Mouse (Mus musculus) limb, embryonic 15.5 days (tissue): Measurements from ENCODE around the gene Ak2. TPM values are rescaled to one million over a fixed set of nuclear protein-coding genes. Genes with fewer than 3 reads are reported as not detected.

Source experiments
- ATAC-seq: fragments of 200-750 bp; cut with Nextera tagmentation; 2 replicates; pipeline ENCODE4 v1.8.0; 2017; ENCODE audit warnings: low read depth, moderate TSS enrichment; ENCODE audit not compliant: insufficient number of reproducible peaks, low FRiP score, low TSS enrichment
- H3K27ac ChIP-seq: fragments of 300-500 bp; sonication (generic); 2 replicates; pipeline ENCODE4 v1.5.1; 2015; ENCODE audit warnings: moderate library complexity, mild to moderate bottlenecking, inconsistent platforms
- H3K27me3 ChIP-seq: fragments of 300-500 bp; sonication (generic); 2 replicates; pipeline ENCODE4 v1.6.1; 2015; ENCODE audit warnings: inconsistent platforms
- H3K36me3 ChIP-seq: fragments of 300-500 bp; sonication (generic); 2 replicates; pipeline ENCODE4 v1.6.1; 2015; ENCODE audit warnings: inconsistent platforms
- H3K4me1 ChIP-seq: fragments of 300-500 bp; sonication (generic); 2 replicates; pipeline ENCODE4 v1.6.1; 2015; ENCODE audit warnings: inconsistent platforms
- H3K4me2 ChIP-seq: fragments of 300-500 bp; sonication (generic); 2 replicates; pipeline ENCODE4 v1.6.1; 2015; ENCODE audit warnings: mild to moderate bottlenecking, inconsistent platforms
- H3K4me3 ChIP-seq: fragments of 300-500 bp; sonication (generic); 2 replicates; pipeline ENCODE4 v1.5.1; 2015; ENCODE audit warnings: mild to moderate bottlenecking, inconsistent platforms
- H3K9ac ChIP-seq: fragments of 300-500 bp; sonication (generic); 2 replicates; pipeline ENCODE4 v1.6.1; 2015; ENCODE audit warnings: inconsistent platforms
- H3K9me3 ChIP-seq: fragments of 300-500 bp; sonication (generic); 2 replicates; pipeline ENCODE4 v1.6.1; 2016; ENCODE audit warnings: inconsistent platforms
- WGBS: fragments of 180-500 bp; shearing (Covaris S2); methylation state at CpG from one replicate; pipeline ENCODE4 v1.1.7; 2015; 5-methylcytosine and 5-hydroxymethylcytosine counted together
- polyA plus RNA-seq: library from polyadenylated mRNA; unstranded; fragments of >200 nt; fragmentation: Nextera tagmentation; extraction: Ambion mirVana; gene quantifications from 2 replicates; pipeline ENCODE4 v1.2.1, GENCODE M21; 2015

Ak2 gene
- polyA plus RNA-seq, 1 experiment from 2014 or later, result 241 TPM

DNA sequence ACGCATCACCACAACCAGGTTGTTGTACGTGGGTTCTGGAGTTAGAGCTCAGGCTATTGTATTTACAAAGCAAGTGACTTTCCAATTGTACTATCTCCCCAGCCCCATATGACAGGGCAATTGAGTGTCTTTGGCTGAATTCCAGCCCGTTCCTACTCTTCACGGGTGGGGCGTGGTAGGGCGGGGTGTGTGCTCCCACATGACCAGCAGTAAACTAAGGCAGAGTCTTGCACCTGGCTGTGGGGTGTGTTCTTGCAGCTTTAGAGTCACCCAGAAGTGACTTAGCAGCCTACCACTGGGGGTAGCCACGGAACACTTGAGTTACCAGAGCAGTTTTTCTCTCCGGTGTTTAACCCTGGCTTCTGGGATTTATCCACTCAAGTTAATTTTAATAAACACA lies 5.5 kb downstream of the Ak2 start:
- H3K9ac ChIP-seq, result no peak overlapping the region
- 64% methylated on average over 8 of the region's 8 CpGs for WGBS
- H3K27me3 ChIP-seq, result no peaks in the 10 kb centered on the region
- H3K4me2 ChIP-seq, result no peak overlapping the region
- H3K4me1 ChIP-seq, result peaks cover 47% of the 10 kb centered on the region
- H3K9me3 ChIP-seq, result no peaks in the 10 kb centered on the region
- no peak overlapping the region for H3K4me3 ChIP-seq
- peaks cover 33% of the 10 kb centered on the region for H3K36me3 ChIP-seq
- H3K27ac ChIP-seq, result peak overlapping the region; percentile 64
- ATAC-seq, result no peak

GRCm38 (mm10) chr4:128998401-128998800 lies 6.6 kb downstream of the Ak2 start:
- H3K27me3 ChIP-seq, result no peaks in the 10 kb centered on the region
- H3K36me3 ChIP-seq, result peaks cover 44% of the 10 kb centered on the region
- H3K9ac ChIP-seq, result no peak overlapping the region
- H3K27ac ChIP-seq, result 0 out of 2 replicates have a peak overlapping the region, but pooled peaks have one; percentile 64
- no peak for ATAC-seq
- peaks cover 41% of the 10 kb centered on the region for H3K4me1 ChIP-seq
- 52% methylated on average over 8 of the region's 8 CpGs for WGBS
- H3K4me2 ChIP-seq, result no peak overlapping the region
- no peaks in the 10 kb centered on the region for H3K9me3 ChIP-seq
- H3K4me3 ChIP-seq, result no peak overlapping the region

DNA sequence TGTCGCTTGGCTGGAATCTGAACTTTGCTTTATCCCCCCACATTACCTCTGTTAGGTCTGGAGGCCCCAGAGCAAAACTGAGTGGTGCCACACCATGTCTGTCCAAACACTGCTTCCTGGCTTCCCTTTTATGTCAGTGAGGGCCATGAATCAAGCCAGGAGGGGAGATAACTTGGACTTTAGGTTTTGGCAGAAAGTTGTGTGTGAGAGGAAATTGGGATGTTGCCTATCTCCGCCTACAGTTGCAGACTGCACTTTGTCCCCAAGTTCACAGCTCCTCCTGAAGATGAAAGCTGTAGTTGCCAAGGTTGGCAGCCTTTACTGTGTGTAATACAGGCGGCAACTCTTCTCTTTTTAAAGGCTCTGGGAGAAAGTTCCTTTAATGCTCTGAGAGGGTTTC lies 9.0 kb downstream of the Ak2 start:
- peaks cover 26% of the 10 kb centered on the region for H3K4me1 ChIP-seq
- H3K36me3 ChIP-seq, result peaks cover 64% of the 10 kb centered on the region
- no peak overlapping the region for H3K9ac ChIP-seq
- WGBS, result 85% methylated on average over 3 of the region's 3 CpGs
- no peak overlapping the region for H3K4me2 ChIP-seq
- no peak overlapping the region for H3K27ac ChIP-seq
- no peak for ATAC-seq
- no peaks in the 10 kb centered on the region for H3K9me3 ChIP-seq
- no peak overlapping the region for H3K4me3 ChIP-seq
- no peaks in the 10 kb centered on the region for H3K27me3 ChIP-seq

GRCm38 (mm10) chr4:129003720-129004119 lies 12.0 kb downstream of the Ak2 start:
- Histone ChIP-seq H3K4me3 (no peak overlapping the region), H3K36me3 (peaks cover 93% of the 10 kb centered on the region), H3K27ac (no peak overlapping the region), H3K9ac (no peak overlapping the region), H3K9me3 (no peaks in the 10 kb centered on the region), H3K27me3 (no peaks in the 10 kb centered on the region), H3K4me1 (peaks cover 6% of the 10 kb centered on the region), H3K4me2 (no peak overlapping the region)
- no peak for ATAC-seq
- 91% methylated on average over 8 of the region's 8 CpGs for WGBS

DNA sequence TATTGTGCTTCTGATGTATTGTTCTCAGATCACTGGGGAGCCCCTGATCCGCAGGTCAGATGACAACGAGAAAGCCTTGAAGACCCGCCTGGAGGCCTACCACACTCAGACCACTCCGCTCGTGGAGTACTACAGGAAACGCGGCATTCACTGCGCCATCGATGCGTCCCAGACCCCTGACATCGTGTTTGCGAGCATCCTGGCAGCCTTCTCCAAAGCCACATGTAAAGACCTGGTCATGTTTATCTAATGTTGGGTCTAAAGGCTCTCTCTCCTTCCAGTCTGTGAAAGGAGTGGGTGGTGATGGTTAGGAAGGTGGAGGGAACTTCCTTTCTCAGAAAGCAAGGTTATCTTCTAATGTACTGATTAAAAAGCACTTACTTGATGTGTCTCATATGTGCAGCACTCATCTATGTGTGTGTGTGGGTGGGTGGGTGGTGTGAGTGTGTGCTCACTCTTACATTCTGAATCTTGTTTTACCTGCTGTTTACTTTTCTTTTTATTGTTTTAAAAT lies 16.3 kb downstream of the Ak2 start:
- ATAC-seq, result no peak
- no peak overlapping the region for H3K4me2 ChIP-seq
- no peaks in the 10 kb centered on the region for H3K27me3 ChIP-seq

GRCm38 (mm10) chr4:129008672-129009071 lies 16.9 kb downstream of the Ak2 start:
- Histone ChIP-seq H3K36me3 (peaks cover 72% of the 10 kb centered on the region), H3K4me2 (no peak overlapping the region)
- ATAC-seq, result no peak

More for the DNA sequence above, 16.3 kb downstream of the Ak2 start:
- peaks cover 78% of the 10 kb centered on the region for H3K36me3 ChIP-seq
- H3K9me3 ChIP-seq, result no peaks in the 10 kb centered on the region
- no peak overlapping the region for H3K4me3 ChIP-seq
- 84% methylated on average over 12 of the region's 12 CpGs for WGBS
- H3K27ac ChIP-seq, result no peak overlapping the region
- H3K4me1 ChIP-seq, result no peaks in the 10 kb centered on the region; the same call in 1 of the 2 replicates
- H3K9ac ChIP-seq, result no peak overlapping the region

DNA sequence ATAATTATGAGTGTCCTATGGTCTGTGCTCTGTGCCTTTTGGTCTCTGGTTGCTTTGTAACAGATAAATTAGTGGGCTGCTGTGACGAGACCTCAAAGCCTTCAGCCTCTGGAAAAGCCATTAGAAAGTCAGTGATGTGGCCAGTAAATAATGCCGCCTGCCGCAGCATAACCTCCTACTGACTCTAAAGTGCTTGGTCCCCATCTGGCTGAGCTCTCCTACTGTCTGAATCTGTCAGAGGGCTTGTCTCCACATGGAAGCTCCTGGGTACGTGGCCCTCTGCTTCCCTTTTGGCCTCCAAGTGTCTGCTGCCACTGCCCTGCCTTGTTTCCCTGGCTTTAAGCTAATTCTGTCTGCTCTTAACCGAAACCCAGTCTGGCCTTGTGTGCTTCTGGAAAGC lies 17.8 kb downstream of the Ak2 start:
- Histone ChIP-seq H3K4me1 (no peaks in the 10 kb centered on the region; the same call in 1 of the 2 replicates), H3K36me3 (peaks cover 67% of the 10 kb centered on the region), H3K27ac (no peak overlapping the region), H3K9ac (no peak overlapping the region), H3K4me2 (no peak overlapping the region), H3K9me3 (no peaks in the 10 kb centered on the region), H3K27me3 (no peaks in the 10 kb centered on the region), H3K4me3 (no peak overlapping the region)
- ATAC-seq, result no peak
- 53% methylated on average over 5 of the region's 5 CpGs for WGBS

More at GRCm38 (mm10) chr4:129008672-129009071, 16.9 kb downstream of the Ak2 start:
- WGBS, result 71% methylated on average over 3 of the region's 3 CpGs
- Histone ChIP-seq H3K4me1 (no peaks in the 10 kb centered on the region; the same call in 1 of the 2 replicates), H3K4me3 (no peak overlapping the region), H3K9me3 (no peaks in the 10 kb centered on the region), H3K27me3 (no peaks in the 10 kb centered on the region), H3K9ac (no peak overlapping the region), H3K27ac (no peak overlapping the region)

GRCm38 (mm10) chr4:129011604-129012121 lies 19.9 kb downstream of the Ak2 start:
- Histone ChIP-seq H3K27ac (no peak overlapping the region; the same call in 1 of the 2 replicates), H3K4me1 (peaks cover 9% of the 10 kb centered on the region), H3K4me2 (no peak overlapping the region), H3K36me3 (peaks cover 46% of the 10 kb centered on the region), H3K27me3 (no peaks in the 10 kb centered on the region), H3K9ac (no peak overlapping the region), H3K4me3 (no peak overlapping the region), H3K9me3 (no peaks in the 10 kb centered on the region)
- 53% methylated on average over 15 of the region's 15 CpGs for WGBS
- no peak for ATAC-seq

- peaks cover 30% of the 10 kb centered on the region for H3K36me3 ChIP-seq
These were observed 21.6 kb downstream of the Ak2 start for GRCm38 (mm10) chr4:129013151-129013864.

GRCm38 (mm10) chr4:129016329-129016728 lies 24.6 kb downstream of the Ak2 start:
- Histone ChIP-seq H3K4me3 (no peak overlapping the region), H3K36me3 (peaks cover 4% of the 10 kb centered on the region; the same call in 1 of the 2 replicates), H3K9ac (no peak overlapping the region), H3K27me3 (no peaks in the 10 kb centered on the region), H3K4me1 (peaks cover 28% of the 10 kb centered on the region), H3K27ac (no peak overlapping the region), H3K4me2 (no peak overlapping the region), H3K9me3 (no peaks in the 10 kb centered on the region)
- WGBS, result 32% methylated on average over 4 of the region's 4 CpGs
- no peak for ATAC-seq

More at GRCm38 (mm10) chr4:129013151-129013864, 21.6 kb downstream of the Ak2 start:
- Histone ChIP-seq H3K4me1 (peaks cover 13% of the 10 kb centered on the region), H3K4me2 (no peak overlapping the region), H3K9me3 (no peaks in the 10 kb centered on the region), H3K27ac (no peak overlapping the region), H3K9ac (no peak overlapping the region), H3K4me3 (no peak overlapping the region), H3K27me3 (no peaks in the 10 kb centered on the region)
- WGBS, result 46% methylated on average over 10 of the region's 10 CpGs
- no peak for ATAC-seq

DNA sequence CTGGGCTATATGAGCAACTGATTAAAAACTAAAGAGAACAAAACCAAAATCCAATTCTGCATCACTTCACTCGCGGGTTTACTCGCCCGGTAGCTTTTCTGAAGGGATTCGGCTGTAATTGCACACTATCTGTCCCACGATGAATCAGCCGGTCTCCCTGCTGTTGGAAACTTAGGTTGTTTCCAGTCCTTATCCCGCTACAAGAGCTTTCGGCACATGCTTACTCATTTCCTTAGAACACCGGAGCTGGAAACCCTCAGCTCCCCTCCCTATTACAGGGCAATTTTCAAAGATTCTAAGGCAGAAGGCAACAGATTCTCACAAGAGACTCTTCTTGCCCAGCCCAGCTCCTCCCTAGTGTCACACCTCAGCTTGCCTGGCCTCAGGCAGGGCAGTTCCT lies 25.4 kb downstream of the Ak2 start:
- Histone ChIP-seq H3K4me3 (no peak overlapping the region), H3K4me1 (peaks cover 28% of the 10 kb centered on the region), H3K4me2 (no peak overlapping the region), H3K27me3 (no peaks in the 10 kb centered on the region), H3K9ac (no peak overlapping the region), H3K27ac (no peak overlapping the region), H3K9me3 (no peaks in the 10 kb centered on the region), H3K36me3 (no peaks in the 10 kb centered on the region)
- WGBS, result 78% methylated on average over 10 of the region's 10 CpGs
- ATAC-seq, result no peak

GRCm38 (mm10) chr4:129018788-129019435 lies 27.2 kb downstream of the Ak2 start:
- Histone ChIP-seq H3K36me3 (no peaks in the 10 kb centered on the region), H3K27ac (no peak overlapping the region), H3K9ac (no peak overlapping the region), H3K4me1 (peaks cover 28% of the 10 kb centered on the region), H3K27me3 (no peaks in the 10 kb centered on the region), H3K4me3 (no peak overlapping the region), H3K4me2 (no peak overlapping the region), H3K9me3 (no peaks in the 10 kb centered on the region)
- 82% methylated on average over 9 of the region's 9 CpGs for WGBS
- no peak for ATAC-seq
